Mouse (Mus musculus) limb, embryonic 14.5 days (tissue): Measurements from ENCODE around the gene 1810049J17Rik. TPM values are rescaled to one million over a fixed set of nuclear protein-coding genes. Genes with fewer than 3 reads are reported as not detected.

Experiments
- ATAC-seq: fragments of 200-750 bp; cut with Nextera tagmentation; 2 replicates; pipeline ENCODE4 v1.8.0; 2017; ENCODE audit warnings: low read depth, moderate number of reproducible peaks, moderate TSS enrichment; ENCODE audit not compliant: low FRiP score
- DNase-seq: peaks from one replicate; pipeline ENCODE4 v3.0.0-alpha.2; 2015; ENCODE audit warnings: low spot score
- H3K27ac ChIP-seq: fragments of 300-500 bp; sonication (generic); replicated peaks from 2 replicates; pipeline ENCODE4 v1.5.1; 2014; ENCODE audit warnings: low read depth, mild to moderate bottlenecking, low read length, moderate library complexity, mixed read lengths
- H3K27me3 ChIP-seq: fragments of 300-500 bp; sonication (generic); 2 replicates; pipeline ENCODE4 v1.6.1; 2014; ENCODE audit warnings: low read length, mixed read lengths; ENCODE audit not compliant: control insufficient read depth, insufficient read depth
- H3K36me3 ChIP-seq: fragments of 300-500 bp; sonication (generic); 2 replicates; pipeline ENCODE4 v1.6.1; 2014; ENCODE audit warnings: mild to moderate bottlenecking, low read length, moderate library complexity, mixed read lengths; ENCODE audit not compliant: control insufficient read depth, insufficient read depth
- H3K4me1 ChIP-seq: fragments of 300-500 bp; sonication (generic); 2 replicates; pipeline ENCODE4 v1.6.1; 2014; ENCODE audit warnings: antibody characterized with exemption, low read length, mixed read lengths; ENCODE audit not compliant: control insufficient read depth, insufficient read depth
- H3K4me2 ChIP-seq: fragments of 300-500 bp; sonication (generic); replicated peaks from 2 replicates; pipeline ENCODE4 v1.6.1; 2014; ENCODE audit warnings: low read depth, mild to moderate bottlenecking, low read length, moderate library complexity; ENCODE audit not compliant: severe bottlenecking
- H3K4me3 ChIP-seq: fragments of 300-500 bp; sonication (generic); replicated peaks from 2 replicates; pipeline ENCODE4 v1.5.1; 2014; ENCODE audit warnings: low read length
- H3K9ac ChIP-seq: fragments of 300-500 bp; sonication (generic); 2 replicates; pipeline ENCODE4 v1.6.1; 2014; ENCODE audit warnings: mild to moderate bottlenecking, low read depth, low read length, moderate library complexity; ENCODE audit not compliant: severe bottlenecking
- H3K9me3 ChIP-seq: fragments of 300-500 bp; sonication (generic); 2 replicates; pipeline ENCODE4 v1.6.1; 2016; ENCODE audit warnings: low read length; ENCODE audit not compliant: control insufficient read depth
- POLR2A ChIP-seq: fragments of 200-500 bp; IDR thresholded peaks from 2 replicates; pipeline ENCODE4 v1.8.0; 2012; ENCODE audit warnings: inconsistent platforms, mild to moderate bottlenecking, moderate library complexity, borderline replicate concordance; ENCODE audit not compliant: insufficient read depth, insufficient read length; ENCODE audit errors: extremely low read depth
- WGBS: fragments of 180-500 bp; shearing (Covaris S2); extraction: QIAGEN DNeasy Blood & Tissue Kit; methylation state at CpG from one replicate; pipeline ENCODE4 v1.1.7; 2014; 5-methylcytosine and 5-hydroxymethylcytosine counted together
- polyA plus RNA-seq, 2 experiments: library from polyadenylated mRNA; depleted of rRNA in 1 of 2; stranded (reverse) in 1 of 2; unstranded in 1 of 2; fragments of >200 nt; fragmentation: Nextera tagmentation in 1 of 2; extraction: Ambion mirVana in 1 of 2; gene quantifications; 2 replicates each; pipeline versions ENCODE4 v1.2.1 to v1.2.3; 2012 to 2014

Gene 1810049J17Rik
- polyA plus RNA-seq, 2 experiments, result 0.62 TPM; not detected in 1

DNA sequence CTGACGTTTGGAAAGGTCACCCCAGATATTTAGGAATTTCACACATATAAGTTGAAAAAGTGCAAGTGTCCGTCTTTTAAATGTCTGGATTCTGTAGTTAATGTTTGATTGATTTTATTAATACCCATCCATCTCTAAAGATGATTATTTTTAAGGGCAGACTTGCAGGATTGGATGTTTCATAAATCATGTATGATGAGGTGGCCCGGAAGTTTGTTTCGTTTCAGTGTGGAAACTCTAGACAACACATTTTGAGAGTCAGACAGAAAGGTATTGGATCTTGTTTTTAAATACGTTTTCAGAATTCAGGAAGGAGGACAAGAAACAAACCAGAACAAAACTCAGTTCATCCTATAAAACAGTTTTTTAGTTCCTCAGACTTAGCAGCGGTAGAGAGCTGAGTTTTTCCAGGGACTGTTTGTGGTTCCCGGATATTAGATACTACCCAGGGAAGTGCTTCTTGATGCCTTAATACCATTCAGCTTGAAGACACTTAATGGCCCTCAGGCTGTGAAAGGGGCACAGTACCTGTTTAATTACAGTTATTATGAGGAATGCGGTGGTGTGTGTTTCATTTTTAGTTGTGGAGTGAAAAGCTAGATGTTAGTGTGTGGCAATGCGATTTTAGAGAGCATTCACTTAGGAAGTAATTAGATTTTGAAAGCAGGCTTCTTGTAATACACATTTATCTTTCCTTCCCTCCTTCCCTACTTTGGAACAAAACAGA is 1.1 kb upstream of the 1810049J17Rik start:
- peaks cover 14% of the 10 kb centered on the region; the same call in 1 of the 2 replicates for H3K4me1 ChIP-seq
- H3K27ac ChIP-seq, result no peak overlapping the region
- H3K4me2 ChIP-seq, result peak overlapping the region; percentile 88
- 5% methylated on average over 9 of the region's 9 CpGs for WGBS
- peak overlapping the region; percentile 98 for H3K9ac ChIP-seq
- no peaks in the 10 kb centered on the region for H3K9me3 ChIP-seq
- ATAC-seq, result no peak
- peaks cover 12% of the 10 kb centered on the region for H3K36me3 ChIP-seq
- no peaks in the 10 kb centered on the region for H3K27me3 ChIP-seq
- no peak for DNase-seq
- H3K4me3 ChIP-seq, result peak overlapping the region; percentile 98
- no peak for TF ChIP-seq POLR2A

DNA sequence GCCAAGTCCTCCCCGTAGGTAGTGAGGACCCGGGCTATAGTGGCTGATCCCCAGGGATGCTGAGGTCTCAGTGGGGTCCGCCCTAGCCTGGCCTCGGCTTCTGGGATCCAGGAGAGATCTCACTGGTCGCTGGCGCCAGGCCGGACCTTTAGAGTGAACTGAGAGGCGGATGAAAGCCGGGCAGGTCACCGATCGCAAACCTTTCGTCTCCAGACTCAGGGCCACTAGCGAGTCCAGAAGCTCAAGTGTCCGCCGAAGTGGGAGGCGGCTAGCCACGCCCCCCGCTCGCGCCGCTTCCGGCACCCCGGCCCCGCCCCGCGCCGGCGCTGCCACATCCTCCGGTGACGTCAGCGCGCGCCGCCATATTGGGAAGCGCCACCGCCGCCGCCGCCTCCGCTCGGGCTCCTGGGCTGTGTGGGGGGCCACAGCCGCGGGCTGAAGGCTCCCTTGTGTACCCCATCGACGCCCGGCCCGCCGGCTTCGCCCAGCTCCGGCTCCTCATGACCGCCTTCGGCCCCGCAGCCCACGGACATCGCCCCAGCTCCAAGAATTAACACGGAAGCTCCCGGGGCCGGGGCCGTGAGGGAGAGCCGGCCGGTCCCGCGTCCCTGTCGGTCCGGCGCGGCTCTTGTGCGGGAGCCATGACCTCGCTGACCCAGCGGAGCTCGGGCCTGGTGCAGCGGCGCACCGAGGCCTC is 460 bp downstream of the 1810049J17Rik start, which contains the start of gene Golph3:
Gene Golph3 (plus strand): TSS at position 360 of the 697 bp plus-strand sequence.
- 1% methylated on average over 37 of the region's 74 CpGs for WGBS
- peak within 1 kb of the TSS; percentile 98 for H3K9ac ChIP-seq
- no peaks in the 10 kb centered on the region for H3K27me3 ChIP-seq
- peak within 1 kb of the TSS; percentile 88 for H3K4me2 ChIP-seq
- H3K27ac ChIP-seq, result peak within 1 kb of the TSS; percentile 93
- H3K9me3 ChIP-seq, result no peaks in the 10 kb centered on the region
- no peak for TF ChIP-seq POLR2A
- peak; percentile 95 for DNase-seq
- H3K4me1 ChIP-seq, result peaks cover 14% of the 10 kb centered on the region; the same call in 1 of the 2 replicates
- peak within 1 kb of the TSS; percentile 98 for H3K4me3 ChIP-seq
- peak; percentile 92 for ATAC-seq
- H3K36me3 ChIP-seq, result peaks cover 7% of the 10 kb centered on the region

DNA sequence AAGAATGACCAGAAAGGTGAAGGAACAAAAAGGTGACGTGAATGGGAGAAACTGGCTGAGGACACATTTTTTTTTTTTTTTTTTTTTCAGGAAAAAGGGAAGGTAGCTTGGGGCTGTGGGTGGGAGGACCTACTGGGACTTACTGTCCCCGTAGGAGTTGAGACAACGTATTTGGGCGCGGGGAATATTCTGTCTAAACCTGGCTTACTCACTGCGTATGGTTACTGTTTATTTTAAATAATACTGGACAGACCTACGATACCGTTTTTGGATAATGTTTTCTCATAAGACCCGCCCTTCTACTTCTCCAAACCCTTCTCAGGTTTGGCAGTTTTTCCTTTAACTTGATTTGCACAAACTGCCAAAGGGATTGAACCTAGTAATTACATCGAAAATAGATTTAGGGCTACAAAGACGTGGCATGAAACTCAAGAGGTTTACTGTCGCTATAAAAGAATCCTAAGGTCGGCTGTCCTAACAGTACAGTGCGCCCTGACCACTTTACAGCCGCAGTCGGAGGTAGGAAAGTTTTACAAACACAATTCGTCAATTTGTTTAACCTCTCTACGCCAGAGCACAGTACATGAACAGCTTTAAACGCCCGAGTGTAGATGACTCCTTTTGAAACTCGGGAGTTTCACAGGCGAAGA is 1.1 kb downstream of the 1810049J17Rik start:
- ATAC-seq, result no peak; the same call in 1 of the 2 replicates
- peaks cover 14% of the 10 kb centered on the region; the same call in 1 of the 2 replicates for H3K4me1 ChIP-seq
- no peaks in the 10 kb centered on the region for H3K9me3 ChIP-seq

DNA sequence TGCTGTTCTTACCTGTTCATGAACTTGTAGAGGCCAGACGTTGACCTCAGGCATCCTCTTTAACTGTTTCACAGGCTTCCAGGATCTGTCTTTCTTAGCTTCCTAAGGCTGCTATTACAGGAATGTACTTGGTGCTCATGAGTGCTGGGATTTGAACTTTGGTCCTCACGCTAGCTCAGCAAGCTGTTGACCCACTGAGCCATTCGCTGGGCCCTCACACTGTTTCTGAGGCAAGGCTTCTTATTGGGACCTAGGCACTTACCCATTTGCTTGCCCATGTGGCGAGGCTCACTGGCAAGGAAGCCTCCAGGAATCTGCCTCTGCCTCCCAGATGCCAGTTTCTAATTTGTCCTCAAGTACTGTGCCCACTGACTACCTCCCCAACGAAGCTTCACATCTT is 1.8 kb downstream of the 1810049J17Rik start:
- H3K27me3 ChIP-seq, result no peaks in the 10 kb centered on the region
- 0 out of 2 replicates have a peak overlapping the region, but pooled peaks have one; percentile 88 for H3K4me2 ChIP-seq
- no peak overlapping the region for H3K27ac ChIP-seq
- peaks cover 14% of the 10 kb centered on the region; the same call in 1 of the 2 replicates for H3K4me1 ChIP-seq
- ATAC-seq (no peak), DNase-seq (no peak)
- WGBS, result 45% methylated on average over 5 of the region's 5 CpGs
- H3K36me3 ChIP-seq, result no peaks in the 10 kb centered on the region; the same call in 1 of the 2 replicates
- no peak overlapping the region for H3K9ac ChIP-seq
- peak overlapping the region; percentile 98; the same call in 1 of the 2 replicates for H3K4me3 ChIP-seq
- no peaks in the 10 kb centered on the region for H3K9me3 ChIP-seq
- no peak for TF ChIP-seq POLR2A

More for the DNA sequence above, 1.1 kb downstream of the 1810049J17Rik start:
- Histone ChIP-seq H3K4me3 (peak overlapping the region; percentile 98), H3K4me2 (peak overlapping the region; percentile 88), H3K36me3 (peaks cover 3% of the 10 kb centered on the region), H3K9ac (peak overlapping the region; percentile 98), H3K27ac (peak overlapping the region; percentile 93), H3K27me3 (no peaks in the 10 kb centered on the region)
- TF ChIP-seq POLR2A, result no peak
- peak; percentile 14 for DNase-seq
- WGBS, result 3% methylated on average over 22 of the region's 22 CpGs

DNA sequence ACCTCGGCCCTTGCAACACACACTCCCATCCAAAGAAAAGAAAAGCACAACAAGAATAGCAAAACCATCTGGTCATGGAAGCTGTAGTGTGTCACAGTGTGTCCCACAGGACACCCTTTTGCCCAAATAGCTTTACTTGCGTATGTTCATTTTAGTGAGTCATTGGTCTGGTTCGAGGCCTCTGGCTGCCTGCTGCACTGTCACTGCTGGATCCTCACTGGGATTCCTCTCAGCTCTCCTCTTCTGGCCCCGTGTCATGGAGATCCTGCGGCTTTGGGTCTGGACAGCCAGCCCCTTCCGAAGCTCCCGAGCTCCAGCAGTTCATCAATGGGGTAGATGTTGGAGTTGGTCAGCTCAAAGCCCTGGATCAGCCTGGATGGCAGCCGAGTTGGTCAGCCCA is 3.2 kb downstream of the 1810049J17Rik start:
- no peak overlapping the region for H3K9ac ChIP-seq
- H3K4me2 ChIP-seq, result no peak overlapping the region
- 81% methylated on average over 8 of the region's 8 CpGs for WGBS
- ATAC-seq (no peak), DNase-seq (no peak)
- no peak for TF ChIP-seq POLR2A
- H3K4me1 ChIP-seq, result peaks cover 11% of the 10 kb centered on the region; the same call in 1 of the 2 replicates
- H3K36me3 ChIP-seq, result no peaks in the 10 kb centered on the region
- no peaks in the 10 kb centered on the region for H3K9me3 ChIP-seq
- H3K4me3 ChIP-seq, result no peak overlapping the region
- no peak overlapping the region for H3K27ac ChIP-seq
- no peaks in the 10 kb centered on the region for H3K27me3 ChIP-seq
